Comparison of ENCODE assay signal across 9 mouse cellular contexts in genomic region chr2:147084366-147085071, GRCm38 (mm10). TPM values are rescaled to one million over a fixed set of nuclear protein-coding genes. Genes with fewer than 3 reads are reported as not detected.
DNase-seq lines count a peak whose midpoint lies in the region; ATAC-seq and TF ChIP-seq lines count a peak whose summit lies in the region.
"Had no signal": no experiment of that assay in that cellular context is flagged by ENCODE, and none has a peak within 500 bp of the region (broad histone marks: within the 10 kb centered on the region; RNA-seq: fewer than 3 reads in every experiment).

No protein-coding gene starts in this region.

- H3K9me3 ChIP-seq in embryonic facial prominence, embryonic 13.5 days: no peaks in the 10 kb centered on the region
- H3K9me3 ChIP-seq in hindbrain, embryonic 14.5 days (ENCODE audit: control insufficient read depth, low read length): no peaks in the 10 kb centered on the region
- no peaks in the 10 kb centered on the region for H3K9me3 ChIP-seq in liver, embryonic 16.5 days (replicated peaks; ENCODE audit: control insufficient read depth, low read length)

- intact Hi-C loops in heart, adult 2 months (cut with DNase I): loop anchor here (5.0 to 10.0 kb wide), 2 partner anchors 252 to 950 kb away; no protein-coding TSS in a partner anchor
- intact Hi-C loops in heart, postnatal 10 days (cut with DNase I): loop anchor here (5.0 to 10.0 kb wide), 5 partner anchors 93 to 950 kb away; partner anchors contain the start of gene Insm1

- H3K9ac ChIP-seq in heart, adult 2 months (ENCODE audit: low read depth, low read length): peak overlapping the region; percentile 41; the same call in 1 of the 2 replicates
- H3K9ac ChIP-seq in embryonic facial prominence, embryonic 13.5 days: 0 out of 2 replicates have a peak overlapping the region, but pooled peaks have one; percentile 40
- H3K9ac ChIP-seq in hindbrain, embryonic 14.5 days: no peak overlapping the region
- no peak overlapping the region for H3K9ac ChIP-seq in liver, embryonic 16.5 days (ENCODE audit: low read depth, low read length)

- peak; percentile 9 to 27 for DNase-seq in heart, adult 2 months
- DNase-seq in heart, postnatal 10 days: no peak
- DNase-seq in hindbrain, embryonic 14.5 days (ENCODE audit: low spot score): no peak
- DNase-seq in right cerebral cortex, adult 18-20 months: no peak

- peak overlapping the region; percentile 58 for H3K4me2 ChIP-seq in embryonic facial prominence, embryonic 13.5 days
- H3K4me2 ChIP-seq in hindbrain, embryonic 14.5 days (replicated peaks): peak overlapping the region; percentile 45
- H3K4me2 ChIP-seq in liver, embryonic 16.5 days (ENCODE audit: low read depth, low read length): peak overlapping the region; percentile 55

- peak; percentile 12 for ATAC-seq in CD4-positive, CD25-positive, alpha-beta regulatory T cell, adult 4 months
- ATAC-seq in embryonic facial prominence, embryonic 13.5 days (ENCODE audit: insufficient number of reproducible peaks, insufficient read depth, low FRiP score, low TSS enrichment, low read depth): peak; percentile 48; the same call in 1 of the 2 replicates
- ATAC-seq in hindbrain, embryonic 14.5 days (ENCODE audit: low FRiP score): peak; percentile 46; the same call in 1 of the 2 replicates
- ATAC-seq in liver, embryonic 16.5 days (ENCODE audit: low read depth): no peak
- ATAC-seq in erythroblast, adult 5-6 weeks (replicated peaks; ENCODE audit: low FRiP score, poor library complexity, severe bottlenecking): no peak

- H3K27ac ChIP-seq in heart, adult 2 months: no peak overlapping the region
- H3K27ac ChIP-seq in embryonic facial prominence, embryonic 13.5 days: no peak overlapping the region
- H3K27ac ChIP-seq in hindbrain, embryonic 14.5 days: no peak overlapping the region
- no peak overlapping the region for H3K27ac ChIP-seq in liver, embryonic 16.5 days (ENCODE audit: low read length)

- 5% methylated on average over 103 of the region's 106 CpGs for WGBS in heart, adult 2 months
- WGBS in embryonic facial prominence, embryonic 13.5 days: 1% methylated on average over 86 of the region's 106 CpGs
- under 1% methylated on average over 93 of the region's 106 CpGs for WGBS in hindbrain, embryonic 14.5 days
- WGBS in liver, embryonic 16.5 days (ENCODE audit: insufficient replicate concordance): 1% methylated on average over 99 of the region's 106 CpGs

- TF ChIP-seq POLR2A in heart, adult 2 months (IDR thresholded peaks at IDR 0.05; ENCODE audit: insufficient read depth, low read depth, low read length): no peak

- no peaks in the 10 kb centered on the region for H3K36me3 ChIP-seq in heart, adult 2 months (ENCODE audit: control insufficient read depth, insufficient read depth, low read length)
- no peaks in the 10 kb centered on the region for H3K36me3 ChIP-seq in embryonic facial prominence, embryonic 13.5 days
- H3K36me3 ChIP-seq in hindbrain, embryonic 14.5 days (replicated peaks; ENCODE audit: control insufficient read depth, insufficient read depth): no peaks in the 10 kb centered on the region
- H3K36me3 ChIP-seq in liver, embryonic 16.5 days (ENCODE audit: control insufficient read depth, insufficient read depth): no peaks in the 10 kb centered on the region

- no peaks in the 10 kb centered on the region for H3K79me2 ChIP-seq in heart, adult 2 months (replicated peaks; ENCODE audit: control insufficient read depth, insufficient read depth, low read length)

- peaks cover 19% of the 10 kb centered on the region for H3K27me3 ChIP-seq in heart, adult 2 months (ENCODE audit: control insufficient read depth, insufficient read depth, low read length)
- H3K27me3 ChIP-seq in embryonic facial prominence, embryonic 13.5 days: peaks cover 76% of the 10 kb centered on the region
- peaks cover 88% of the 10 kb centered on the region for H3K27me3 ChIP-seq in hindbrain, embryonic 14.5 days (ENCODE audit: control insufficient read depth, insufficient read depth, low read length)
- peaks cover 52% of the 10 kb centered on the region for H3K27me3 ChIP-seq in liver, embryonic 16.5 days (ENCODE audit: control insufficient read depth, insufficient read depth, low read depth, low read length)

- TF ChIP-seq EP300 in heart, adult 2 months (IDR thresholded peaks at IDR 0.05; ENCODE audit: insufficient read depth, low read depth, low read length): no peak

- H3K4me3 ChIP-seq in heart, adult 2 months: no peak overlapping the region
- H3K4me3 ChIP-seq in embryonic facial prominence, embryonic 13.5 days: peak overlapping the region; percentile 38
- peak overlapping the region; percentile 19 for H3K4me3 ChIP-seq in hindbrain, embryonic 14.5 days (replicated peaks; ENCODE audit: low read length)
- peak overlapping the region; percentile 50 for H3K4me3 ChIP-seq in liver, embryonic 16.5 days (ENCODE audit: low read depth, low read length)

- H3K4me1 ChIP-seq in heart, adult 2 months (ENCODE audit: control insufficient read depth, insufficient read depth, low read length): no peaks in the 10 kb centered on the region
- peaks cover 17% of the 10 kb centered on the region for H3K4me1 ChIP-seq in embryonic facial prominence, embryonic 13.5 days
- H3K4me1 ChIP-seq in hindbrain, embryonic 14.5 days (replicated peaks; ENCODE audit: control insufficient read depth, insufficient read depth, low read length): 0 out of 2 replicates have a peak, but pooled peaks cover 4% of the 10 kb centered on the region
- peaks cover 4% of the 10 kb centered on the region; the same call in 1 of the 2 replicates for H3K4me1 ChIP-seq in liver, embryonic 16.5 days (ENCODE audit: control insufficient read depth, low read depth, low read length)

- TF ChIP-seq CTCF in heart, adult 2 months (IDR thresholded peaks at IDR 0.05): no peak

RNA-seq across cellular contexts. Expression of gene Nkx2-4, which starts 0.7 kb away (rescaled TPM):
- total RNA-seq in heart, adult 2 months (2021): not detected
- polyA plus RNA-seq in heart, adult 2 months (2012; rRNA removed): not detected in 2 replicates
- total RNA-seq in heart, postnatal 10 days (2021): not detected
- not detected for polyA plus RNA-seq in CD4-positive, CD25-positive, alpha-beta regulatory T cell, adult 4 months (2017; shearing (Covaris generic))
- polyA plus RNA-seq in embryonic facial prominence, embryonic 13.5 days (2015; fragmentation: Nextera tagmentation; extraction: Ambion mirVana): not detected in 2 replicates
- polyA plus RNA-seq in hindbrain, embryonic 14.5 days (2014; fragmentation: Nextera tagmentation; extraction: Ambion mirVana): not detected in 2 replicates
- not detected in 2 replicates for polyA plus RNA-seq in liver, embryonic 16.5 days (2015; fragmentation: Nextera tagmentation; extraction: Ambion mirVana)
- not detected in 2 replicates for total RNA-seq in erythroblast, adult 5-6 weeks (2015; ENCODE audit: low replicate concordance)
- total RNA-seq in erythroblast, adult 5-6 weeks (2017; ENCODE audit: low replicate concordance): not detected in 2 replicates
- polyA plus RNA-seq: gonadal fat pad, adult 2 months had no signal

Comparison
In these comparisons a context has a peak if more than half of its experiments do, and no peak if none do; other contexts are left out.
1. DNase-seq: peak in heart, adult 2 months (2 of 2); none in heart, postnatal 10 days (0 of 2), hindbrain, embryonic 14.5 days (single experiment) and right cerebral cortex, adult 18-20 months (single experiment).
2. H3K9ac ChIP-seq: peak in heart, adult 2 months (single experiment) and embryonic facial prominence, embryonic 13.5 days (single experiment); none in hindbrain, embryonic 14.5 days (single experiment) and liver, embryonic 16.5 days (single experiment).
3. ATAC-seq: peak in CD4-positive, CD25-positive, alpha-beta regulatory T cell, adult 4 months (single experiment), embryonic facial prominence, embryonic 13.5 days (single experiment) and hindbrain, embryonic 14.5 days (single experiment); none in liver, embryonic 16.5 days (single experiment) and erythroblast, adult 5-6 weeks (single experiment).
4. Peak in every context shown above with its lines, with median percentiles within 50 percentile points of each other: H3K4me2 ChIP-seq.